Mouse (Mus musculus) limb, embryonic 13.5 days (tissue): ENCODE results near the gene Adamts5. TPM values are rescaled to one million over a fixed set of nuclear protein-coding genes. Genes with fewer than 3 reads are reported as not detected.

ENCODE experiments used
- ATAC-seq: fragments of 200-750 bp; cut with Nextera tagmentation; 2 replicates; pipeline ENCODE4 v1.8.0; 2017; ENCODE audit warnings: low read depth, moderate number of reproducible peaks, moderate TSS enrichment; ENCODE audit not compliant: low FRiP score
- H3K27ac ChIP-seq: fragments of 300-500 bp; sonication (generic); 2 replicates; pipeline ENCODE4 v1.5.1; 2015; ENCODE audit warnings: inconsistent platforms, mild to moderate bottlenecking, moderate library complexity
- H3K27me3 ChIP-seq: fragments of 300-500 bp; sonication (generic); 2 replicates; pipeline ENCODE4 v1.6.1; 2015; ENCODE audit warnings: mild to moderate bottlenecking, inconsistent platforms
- H3K36me3 ChIP-seq: fragments of 300-500 bp; sonication (generic); 2 replicates; pipeline ENCODE4 v1.6.1; 2015; ENCODE audit warnings: inconsistent platforms, mild to moderate bottlenecking, moderate library complexity
- H3K4me1 ChIP-seq: fragments of 300-500 bp; sonication (generic); 2 replicates; pipeline ENCODE4 v1.6.1; 2015; ENCODE audit warnings: inconsistent platforms
- H3K4me2 ChIP-seq: fragments of 300-500 bp; sonication (generic); replicated peaks from 2 replicates; pipeline ENCODE4 v1.6.1; 2015; ENCODE audit warnings: inconsistent platforms, mild to moderate bottlenecking, moderate library complexity
- H3K4me3 ChIP-seq: fragments of 300-500 bp; sonication (generic); 2 replicates; pipeline ENCODE4 v1.5.1; 2015; ENCODE audit warnings: moderate library complexity, mild to moderate bottlenecking, inconsistent platforms
- H3K9ac ChIP-seq: fragments of 300-500 bp; sonication (generic); 2 replicates; pipeline ENCODE4 v1.6.1; 2015; ENCODE audit warnings: mild to moderate bottlenecking, inconsistent platforms
- H3K9me3 ChIP-seq: fragments of 300-500 bp; sonication (generic); 2 replicates; pipeline ENCODE4 v1.6.1; 2016; ENCODE audit warnings: inconsistent platforms
- WGBS: fragments of 180-500 bp; shearing (Covaris S2); methylation state at CpG from one replicate; pipeline ENCODE4 v1.1.7; 2015; 5-methylcytosine and 5-hydroxymethylcytosine counted together
- polyA plus RNA-seq: library from polyadenylated mRNA; unstranded; fragments of >200 nt; fragmentation: Nextera tagmentation; extraction: Ambion mirVana; gene quantifications from 2 replicates; pipeline ENCODE4 v1.2.1, GENCODE M21; 2015

The Adamts5 gene
- polyA plus RNA-seq, 1 experiment from 2014 or later = 9.5 TPM

GRCm38 (mm10) chr16:85895948-85896347 is 5.7 kb downstream of the Adamts5 start:
- WGBS = 69% methylated on average over 4 of the region's 4 CpGs
- H3K4me3 ChIP-seq = no peak overlapping the region
- peaks cover 43% of the 10 kb centered on the region for H3K4me1 ChIP-seq
- H3K9ac ChIP-seq = no peak overlapping the region
- no peak overlapping the region for H3K27ac ChIP-seq
- peak overlapping the region; percentile 95 for H3K4me2 ChIP-seq
- H3K9me3 ChIP-seq = no peaks in the 10 kb centered on the region
- peaks cover 6% of the 10 kb centered on the region for H3K27me3 ChIP-seq
- ATAC-seq = no peak
- 0 out of 2 replicates have a peak, but pooled peaks cover 10% of the 10 kb centered on the region for H3K36me3 ChIP-seq

- no peak for ATAC-seq
- Histone ChIP-seq H3K9me3 (no peaks in the 10 kb centered on the region), H3K27me3 (no peaks in the 10 kb centered on the region), H3K4me1 (peaks cover 16% of the 10 kb centered on the region), H3K4me3 (no peak overlapping the region), H3K4me2 (no peak overlapping the region), H3K36me3 (0 out of 2 replicates have a peak, but pooled peaks cover under 1% of the 10 kb centered on the region), H3K9ac (no peak overlapping the region), H3K27ac (no peak overlapping the region)
- 51% methylated on average over 5 of the region's 5 CpGs for WGBS
Observed at GRCm38 (mm10) chr16:85889778-85890177, 11.8 kb downstream of the Adamts5 start.

GRCm38 (mm10) chr16:85887289-85888051 is 14.2 kb downstream of the Adamts5 start:
- 35% methylated on average over 13 of the region's 13 CpGs for WGBS

GRCm38 (mm10) chr16:85879075-85879474 is 22.6 kb downstream of the Adamts5 start:
- peaks cover 10% of the 10 kb centered on the region for H3K36me3 ChIP-seq
- ATAC-seq = no peak
- no peak overlapping the region; the same call in 1 of the 2 replicates for H3K4me2 ChIP-seq
- no peak overlapping the region for H3K4me3 ChIP-seq
- peaks cover 27% of the 10 kb centered on the region for H3K4me1 ChIP-seq
- H3K27me3 ChIP-seq = no peaks in the 10 kb centered on the region
- WGBS = 52% methylated on average over 7 of the region's 7 CpGs
- H3K27ac ChIP-seq = no peak overlapping the region; the same call in 1 of the 2 replicates
- no peak overlapping the region for H3K9ac ChIP-seq
- H3K9me3 ChIP-seq = no peaks in the 10 kb centered on the region

More at GRCm38 (mm10) chr16:85887289-85888051, 14.2 kb downstream of the Adamts5 start:
- Histone ChIP-seq H3K36me3 (no peaks in the 10 kb centered on the region), H3K4me2 (0 out of 2 replicates have a peak overlapping the region, but pooled peaks have one; percentile 3), H3K27me3 (no peaks in the 10 kb centered on the region), H3K9me3 (no peaks in the 10 kb centered on the region), H3K9ac (no peak overlapping the region), H3K27ac (no peak overlapping the region; the same call in 1 of the 2 replicates), H3K4me3 (no peak overlapping the region), H3K4me1 (peaks cover 31% of the 10 kb centered on the region)
- peak; percentile 90 for ATAC-seq

- H3K9ac ChIP-seq = no peak overlapping the region
- H3K4me1 ChIP-seq = peaks cover 10% of the 10 kb centered on the region; the same call in 1 of the 2 replicates
- H3K9me3 ChIP-seq = no peaks in the 10 kb centered on the region
- H3K27me3 ChIP-seq = no peaks in the 10 kb centered on the region
- no peak overlapping the region for H3K4me2 ChIP-seq
- no peak overlapping the region for H3K4me3 ChIP-seq
- ATAC-seq = no peak
- H3K36me3 ChIP-seq = peaks cover 24% of the 10 kb centered on the region
- WGBS = 78% methylated on average over 3 of the region's 3 CpGs
- H3K27ac ChIP-seq = no peak overlapping the region
Observed at GRCm38 (mm10) chr16:85874141-85874540, 27.5 kb downstream of the Adamts5 start.

GRCm38 (mm10) chr16:85871971-85872370 is 29.7 kb downstream of the Adamts5 start:
- Histone ChIP-seq H3K27ac (no peak overlapping the region), H3K36me3 (peaks cover 26% of the 10 kb centered on the region), H3K4me1 (peaks cover 10% of the 10 kb centered on the region; the same call in 1 of the 2 replicates), H3K9ac (no peak overlapping the region), H3K27me3 (no peaks in the 10 kb centered on the region), H3K4me2 (no peak overlapping the region), H3K4me3 (no peak overlapping the region), H3K9me3 (no peaks in the 10 kb centered on the region)
- WGBS = 69% methylated on average over 2 of the region's 2 CpGs
- ATAC-seq = no peak

- no peak overlapping the region for H3K4me2 ChIP-seq
- ATAC-seq = no peak
- H3K4me3 ChIP-seq = no peak overlapping the region
- H3K4me1 ChIP-seq = peaks cover 8% of the 10 kb centered on the region; the same call in 1 of the 2 replicates
- H3K27me3 ChIP-seq = no peaks in the 10 kb centered on the region
- no peak overlapping the region for H3K27ac ChIP-seq
- no peak overlapping the region for H3K9ac ChIP-seq
- H3K9me3 ChIP-seq = no peaks in the 10 kb centered on the region
- peaks cover 28% of the 10 kb centered on the region for H3K36me3 ChIP-seq
Observed at GRCm38 (mm10) chr16:85871248-85871647, 30.4 kb downstream of the Adamts5 start.

GRCm38 (mm10) chr16:85864691-85865389 is 36.8 kb downstream of the Adamts5 start:
- no peaks in the 10 kb centered on the region for H3K27me3 ChIP-seq
- ATAC-seq = no peak

GRCm38 (mm10) chr16:85854505-85854904 is 47.1 kb downstream of the Adamts5 start:
- 82% methylated on average over 5 of the region's 5 CpGs for WGBS
- ATAC-seq = no peak

More at GRCm38 (mm10) chr16:85864691-85865389, 36.8 kb downstream of the Adamts5 start:
- Histone ChIP-seq H3K36me3 (peaks cover 33% of the 10 kb centered on the region), H3K9ac (no peak overlapping the region), H3K4me1 (peaks cover 4% of the 10 kb centered on the region; the same call in 1 of the 2 replicates), H3K4me3 (no peak overlapping the region), H3K4me2 (no peak overlapping the region), H3K27ac (no peak overlapping the region), H3K9me3 (no peaks in the 10 kb centered on the region)
- WGBS = 94% methylated on average over 4 of the region's 4 CpGs

GRCm38 (mm10) chr16:85827066-85827465 is 74.6 kb downstream of the Adamts5 start:
- no peak overlapping the region for H3K4me3 ChIP-seq
- H3K4me1 ChIP-seq = no peaks in the 10 kb centered on the region
- ATAC-seq = no peak
- H3K27me3 ChIP-seq = no peaks in the 10 kb centered on the region
- H3K4me2 ChIP-seq = no peak overlapping the region
- H3K9ac ChIP-seq = no peak overlapping the region
- H3K27ac ChIP-seq = no peak overlapping the region
- H3K9me3 ChIP-seq = no peaks in the 10 kb centered on the region
- no peaks in the 10 kb centered on the region for H3K36me3 ChIP-seq
- 80% methylated on average over 3 of the region's 3 CpGs for WGBS

More at GRCm38 (mm10) chr16:85854505-85854904, 47.1 kb downstream of the Adamts5 start:
- H3K4me3 ChIP-seq = no peak overlapping the region
- H3K4me2 ChIP-seq = no peak overlapping the region
- no peaks in the 10 kb centered on the region for H3K9me3 ChIP-seq
- H3K36me3 ChIP-seq = no peaks in the 10 kb centered on the region
- H3K27ac ChIP-seq = no peak overlapping the region
- H3K27me3 ChIP-seq = no peaks in the 10 kb centered on the region
- no peak overlapping the region for H3K9ac ChIP-seq
- no peaks in the 10 kb centered on the region for H3K4me1 ChIP-seq

- Histone ChIP-seq H3K4me2 (no peak overlapping the region), H3K27ac (no peak overlapping the region), H3K36me3 (no peaks in the 10 kb centered on the region), H3K4me1 (no peaks in the 10 kb centered on the region), H3K27me3 (peaks cover 4% of the 10 kb centered on the region; the same call in 1 of the 2 replicates), H3K4me3 (no peak overlapping the region), H3K9me3 (no peaks in the 10 kb centered on the region), H3K9ac (no peak overlapping the region)
- ATAC-seq = no peak
- WGBS = 80% methylated on average over 5 of the region's 5 CpGs
Observed at GRCm38 (mm10) chr16:85822330-85822916, 79.2 kb downstream of the Adamts5 start.
